Mouse (Mus musculus): ENCODE measurements around the gene Ptgis.

Ptgis gene

GRCm38 (mm10) chr2:167263040-167263810 lies 22.8 kb upstream of the Ptgis start:
- DNase-seq (ENCODE audit: low spot score): no peak

GRCm38 (mm10) chr2:167262433-167262832 lies 22.0 kb upstream of the Ptgis start:
- DNase-seq (ENCODE audit: low spot score): no peak

GRCm38 (mm10) chr2:167261106-167261505 lies 20.7 kb upstream of the Ptgis start:
- no peak for DNase-seq (ENCODE audit: low spot score)

GRCm38 (mm10) chr2:167257790-167258189 lies 17.4 kb upstream of the Ptgis start:
- DNase-seq (ENCODE audit: low spot score): no peak

- no peak for DNase-seq (ENCODE audit: low spot score)
Observed at GRCm38 (mm10) chr2:167254808-167255207, 14.4 kb upstream of the Ptgis start.

- DNase-seq (ENCODE audit: low spot score): no peak
Observed at GRCm38 (mm10) chr2:167254185-167254584, 13.8 kb upstream of the Ptgis start.

- DNase-seq (ENCODE audit: low spot score): no peak
Observed at GRCm38 (mm10) chr2:167253476-167253875, 13.1 kb upstream of the Ptgis start.

GRCm38 (mm10) chr2:167252057-167252687 lies 11.8 kb upstream of the Ptgis start:
- no peak for DNase-seq (ENCODE audit: low spot score)

- DNase-seq (ENCODE audit: low spot score): peak; percentile 47
Observed at GRCm38 (mm10) chr2:167250736-167251337, 10.4 kb upstream of the Ptgis start.

- DNase-seq (ENCODE audit: low spot score): no peak
Observed at GRCm38 (mm10) chr2:167250003-167250735, 9.8 kb upstream of the Ptgis start.

- no peak for DNase-seq (ENCODE audit: low spot score)
Observed at GRCm38 (mm10) chr2:167249591-167249990, 9.2 kb upstream of the Ptgis start.

GRCm38 (mm10) chr2:167247823-167248222 lies 7.4 kb upstream of the Ptgis start:
- DNase-seq (ENCODE audit: low spot score): no peak

- DNase-seq (ENCODE audit: low spot score): no peak
Observed at GRCm38 (mm10) chr2:167246704-167247103, 6.3 kb upstream of the Ptgis start.

- no peak for DNase-seq (ENCODE audit: low spot score)
Observed at GRCm38 (mm10) chr2:167244892-167245291, 4.5 kb upstream of the Ptgis start.

GRCm38 (mm10) chr2:167243831-167244563 lies 3.6 kb upstream of the Ptgis start:
- DNase-seq (ENCODE audit: low spot score): no peak

GRCm38 (mm10) chr2:167239262-167239661 lies 1.1 kb downstream of the Ptgis start:
- DNase-seq (ENCODE audit: low spot score): peak; percentile 62

- DNase-seq (ENCODE audit: low spot score): no peak
Observed at GRCm38 (mm10) chr2:167237224-167237623, 3.2 kb downstream of the Ptgis start.

GRCm38 (mm10) chr2:167236174-167236573 lies 4.2 kb downstream of the Ptgis start:
- no peak for DNase-seq (ENCODE audit: low spot score)

GRCm38 (mm10) chr2:167235338-167236018 lies 4.9 kb downstream of the Ptgis start:
- DNase-seq (ENCODE audit: low spot score): no peak

GRCm38 (mm10) chr2:167233771-167234170 lies 6.6 kb downstream of the Ptgis start:
- DNase-seq (ENCODE audit: low spot score): peak; percentile 38

- DNase-seq (ENCODE audit: low spot score): no peak
Observed at GRCm38 (mm10) chr2:167233009-167233335, 7.4 kb downstream of the Ptgis start.

Data from embryo, embryonic 10.5 days (tissue).